Mouse (Mus musculus) erythroblast, embryonic 14.5 days (primary cell): ENCODE measurements at regions not wholly inside any gene's neighbourhood (a gene's known extent, or its start where the extent isn't known, plus 50 kb on each side); places are given as distances from the start of the nearest gene placed in this dataset.

ENCODE experiments used
- H3K27me3 ChIP-seq: 2 replicates; pipeline ENCODE4 v1.6.1; 2012; ENCODE audit warnings: inconsistent platforms; ENCODE audit not compliant: control insufficient read depth
- H3K36me3 ChIP-seq: 2 replicates; pipeline ENCODE4 v1.6.1; 2012; ENCODE audit warnings: mild to moderate bottlenecking, inconsistent platforms; ENCODE audit not compliant: control insufficient read depth
- H3K4me1 ChIP-seq: 2 replicates; pipeline ENCODE4 v1.6.1; 2012; ENCODE audit warnings: inconsistent platforms; ENCODE audit not compliant: control insufficient read depth
- H3K4me3 ChIP-seq: replicated peaks from 2 replicates; pipeline ENCODE3; 2012; ENCODE audit warnings: moderate library complexity, mild to moderate bottlenecking, inconsistent platforms
- H3K9me3 ChIP-seq: 2 replicates; pipeline ENCODE4 v1.6.1; 2012; ENCODE audit warnings: low read length, inconsistent platforms, mixed read lengths; ENCODE audit not compliant: control insufficient read depth
- GATA1 ChIP-seq: IDR thresholded peaks from 2 replicates; pipeline ENCODE4 v1.6.1; 2012; ENCODE audit warnings: low read length, inconsistent platforms, mixed read lengths
- TAL1 ChIP-seq: IDR thresholded peaks from 3 replicates; pipeline ENCODE4 v1.6.1; 2012; ENCODE audit warnings: low read length, inconsistent platforms, mixed read lengths

- Histone ChIP-seq H3K4me3 (no peak overlapping the region), H3K27me3 (peaks cover 32% of the 10 kb centered on the region), H3K36me3 (no peaks in the 10 kb centered on the region), H3K9me3 (no peaks in the 10 kb centered on the region), H3K4me1 (no peaks in the 10 kb centered on the region)
- TF ChIP-seq TAL1 (no peak), GATA1 (no peak)
Observed at GRCm38 (mm10) chr12:80022181-80023106, 90.4 kb downstream of the Zfp36l1 start.

- TF ChIP-seq TAL1, result no peak
- TF ChIP-seq GATA1, result no peak
- no peak overlapping the region for H3K4me3 ChIP-seq
- no peaks in the 10 kb centered on the region for H3K9me3 ChIP-seq
- H3K27me3 ChIP-seq, result peaks cover 32% of the 10 kb centered on the region
- H3K36me3 ChIP-seq, result no peaks in the 10 kb centered on the region
- no peaks in the 10 kb centered on the region for H3K4me1 ChIP-seq
Observed at GRCm38 (mm10) chr12:80021030-80021473, 91.8 kb downstream of the Zfp36l1 start.

GRCm38 (mm10) chr12:80018086-80018485 lies 94.7 kb downstream of the Zfp36l1 start:
- no peaks in the 10 kb centered on the region for H3K9me3 ChIP-seq
- peaks cover 18% of the 10 kb centered on the region for H3K27me3 ChIP-seq
- peaks cover 7% of the 10 kb centered on the region for H3K4me1 ChIP-seq
- no peaks in the 10 kb centered on the region for H3K36me3 ChIP-seq
- no peak overlapping the region for H3K4me3 ChIP-seq
- no peak for TF ChIP-seq TAL1
- TF ChIP-seq GATA1, result no peak

GRCm38 (mm10) chr12:80017376-80017929 lies 95.4 kb downstream of the Zfp36l1 start:
- peaks cover 7% of the 10 kb centered on the region for H3K4me1 ChIP-seq
- TF ChIP-seq TAL1 (no peak), GATA1 (no peak)
- H3K36me3 ChIP-seq, result no peaks in the 10 kb centered on the region
- peaks cover 13% of the 10 kb centered on the region for H3K27me3 ChIP-seq
- no peaks in the 10 kb centered on the region for H3K9me3 ChIP-seq
- H3K4me3 ChIP-seq, result no peak overlapping the region

- Histone ChIP-seq H3K4me1 (peaks cover 7% of the 10 kb centered on the region), H3K27me3 (peaks cover 2% of the 10 kb centered on the region; the same call in 1 of the 2 replicates), H3K36me3 (no peaks in the 10 kb centered on the region), H3K9me3 (no peaks in the 10 kb centered on the region), H3K4me3 (no peak overlapping the region)
- TF ChIP-seq GATA1 (no peak), TAL1 (no peak)
Observed at GRCm38 (mm10) chr12:80015938-80016337, 96.9 kb downstream of the Zfp36l1 start.

- no peak for TF ChIP-seq TAL1
- TF ChIP-seq GATA1, result no peak
- peaks cover 7% of the 10 kb centered on the region for H3K4me1 ChIP-seq
- H3K4me3 ChIP-seq, result peak overlapping the region; percentile 14
- H3K27me3 ChIP-seq, result peaks cover 2% of the 10 kb centered on the region; the same call in 1 of the 2 replicates
- H3K9me3 ChIP-seq, result no peaks in the 10 kb centered on the region
- no peaks in the 10 kb centered on the region for H3K36me3 ChIP-seq
Observed at GRCm38 (mm10) chr12:80014598-80014983, 98.2 kb downstream of the Zfp36l1 start.

GRCm38 (mm10) chr12:80013904-80014597 lies 98.8 kb downstream of the Zfp36l1 start:
- Histone ChIP-seq H3K36me3 (no peaks in the 10 kb centered on the region), H3K4me1 (peaks cover 7% of the 10 kb centered on the region), H3K27me3 (peaks cover 2% of the 10 kb centered on the region; the same call in 1 of the 2 replicates), H3K9me3 (no peaks in the 10 kb centered on the region), H3K4me3 (peak overlapping the region; percentile 14)
- TF ChIP-seq GATA1 (no peak), TAL1 (no peak)

GRCm38 (mm10) chr12:80013577-80013903 lies 99.3 kb downstream of the Zfp36l1 start:
- no peaks in the 10 kb centered on the region for H3K36me3 ChIP-seq
- no peak overlapping the region for H3K4me3 ChIP-seq
- TF ChIP-seq TAL1 (no peak), GATA1 (no peak)
- H3K4me1 ChIP-seq, result peaks cover 7% of the 10 kb centered on the region
- no peaks in the 10 kb centered on the region for H3K9me3 ChIP-seq
- H3K27me3 ChIP-seq, result peaks cover 2% of the 10 kb centered on the region; the same call in 1 of the 2 replicates

GRCm38 (mm10) chr12:80011916-80012315 lies 100.9 kb downstream of the Zfp36l1 start:
- no peak overlapping the region for H3K4me3 ChIP-seq
- TF ChIP-seq TAL1 (no peak), GATA1 (no peak)
- H3K4me1 ChIP-seq, result peaks cover 7% of the 10 kb centered on the region

More at GRCm38 (mm10) chr12:80011916-80012315, 100.9 kb downstream of the Zfp36l1 start:
- Histone ChIP-seq H3K9me3 (no peaks in the 10 kb centered on the region), H3K36me3 (no peaks in the 10 kb centered on the region), H3K27me3 (peaks cover 2% of the 10 kb centered on the region; the same call in 1 of the 2 replicates)
